Mouse (Mus musculus): Measurements from ENCODE around the gene Sox2. TPM values are rescaled to one million over a fixed set of nuclear protein-coding genes. Genes with fewer than 3 reads are reported as not detected.

Sox2 gene
- polyA plus RNA-seq, 1 experiment, result not detected

DNA sequence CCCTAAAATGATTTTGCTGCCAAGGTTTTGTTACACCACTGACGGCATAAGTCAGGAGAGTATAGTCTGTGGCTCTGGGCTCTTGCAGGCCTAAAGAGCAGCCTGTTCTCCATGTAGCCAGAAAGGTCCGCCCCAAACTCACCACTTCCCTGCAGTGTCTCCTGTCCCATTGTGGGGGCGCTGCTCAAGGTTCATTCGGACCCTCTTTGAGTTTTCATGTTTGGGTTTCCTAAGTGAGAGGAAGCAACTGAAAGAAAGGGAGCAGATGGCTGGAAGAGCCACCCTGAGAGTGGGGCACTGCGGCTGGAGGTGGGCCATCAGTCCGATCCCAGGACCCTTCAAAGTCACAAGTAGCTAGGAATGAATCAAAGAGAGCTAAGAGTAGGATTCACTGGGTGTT is 13.2 kb upstream of the Sox2 start:
- H3K79me2 ChIP-seq (ENCODE audit: control insufficient read depth, insufficient read depth), result no peaks in the 10 kb centered on the region
- no peak overlapping the region for H3K4me3 ChIP-seq
- no peak overlapping the region for H3K4me2 ChIP-seq (ENCODE audit: low read depth)
- no peaks in the 10 kb centered on the region for H3K27me3 ChIP-seq (ENCODE audit: control insufficient read depth, insufficient read depth, insufficient read length)
- H3ac ChIP-seq (ENCODE audit: control insufficient read depth, insufficient read length), result no peak overlapping the region
- TF ChIP-seq MAX (IDR thresholded peaks at IDR 0.05; ENCODE audit: low read depth), result no peak
- no peak for TF ChIP-seq CEBPB (IDR thresholded peaks at IDR 0.05; ENCODE audit: insufficient read depth, poor library complexity, severe bottlenecking)
- TF ChIP-seq TCF12 (IDR thresholded peaks at IDR 0.05; ENCODE audit: insufficient read depth, poor library complexity, severe bottlenecking), result no peak
- TF ChIP-seq POLR2A (IDR thresholded peaks at IDR 0.05; ENCODE audit: insufficient read length, low read depth), result no peak
- no peak for TF ChIP-seq E2F4 (IDR thresholded peaks at IDR 0.05; ENCODE audit: insufficient read depth)
- no peak for TF ChIP-seq REST (IDR thresholded peaks at IDR 0.05; ENCODE audit: insufficient read depth, insufficient read length)
- no peak for TF ChIP-seq MYOG (IDR thresholded peaks at IDR 0.05; ENCODE audit: control insufficient read depth in 1 of 3, insufficient read depth in 1 of 3, insufficient read length in 2 of 3, low read depth in 2 of 3)
- no peaks in the 10 kb centered on the region for H3K36me3 ChIP-seq (ENCODE audit: control insufficient read depth, insufficient read depth)

DNA sequence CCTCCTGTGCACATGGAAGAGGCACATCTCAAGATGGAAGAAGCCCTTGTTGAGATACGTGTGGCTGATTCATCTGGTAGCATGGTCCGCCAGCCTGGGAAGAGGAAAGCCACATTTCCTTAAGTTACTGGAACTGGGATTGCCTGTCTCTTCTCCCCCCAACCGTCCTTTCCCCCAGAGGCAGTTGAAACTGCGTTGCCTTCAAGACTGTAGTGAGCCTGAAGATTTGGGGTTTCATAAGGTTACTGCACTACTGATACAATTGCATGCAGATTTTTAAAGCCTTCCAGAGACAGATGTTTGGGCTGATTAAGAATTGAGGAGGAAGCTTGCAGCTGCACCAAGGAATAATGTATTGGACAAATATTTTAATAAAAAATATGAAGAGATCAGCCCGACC is 12.7 kb upstream of the Sox2 start:
- Histone ChIP-seq H3K4me3 (no peak overlapping the region), H3K79me2 (ENCODE audit: control insufficient read depth, insufficient read depth) (no peaks in the 10 kb centered on the region), H3K4me2 (ENCODE audit: low read depth) (no peak overlapping the region), H3ac (ENCODE audit: control insufficient read depth, insufficient read length) (no peak overlapping the region), H3K27me3 (ENCODE audit: control insufficient read depth, insufficient read depth, insufficient read length) (no peaks in the 10 kb centered on the region), H3K36me3 (ENCODE audit: control insufficient read depth, insufficient read depth) (no peaks in the 10 kb centered on the region)
- no peak for TF ChIP-seq E2F4 (IDR thresholded peaks at IDR 0.05; ENCODE audit: insufficient read depth)
- no peak for TF ChIP-seq TCF3 (IDR thresholded peaks at IDR 0.05; ENCODE audit: insufficient read length, low read depth)
- no peak for TF ChIP-seq MAX (IDR thresholded peaks at IDR 0.05; ENCODE audit: low read depth)
- no peak for TF ChIP-seq POLR2A (IDR thresholded peaks at IDR 0.05; ENCODE audit: insufficient read length, low read depth)
- TF ChIP-seq USF1 (IDR thresholded peaks at IDR 0.05; ENCODE audit: low read depth), result no peak
- TF ChIP-seq POLR2AphosphoS2 (IDR thresholded peaks at IDR 0.05; ENCODE audit: insufficient read length, low read depth), result no peak

DNA sequence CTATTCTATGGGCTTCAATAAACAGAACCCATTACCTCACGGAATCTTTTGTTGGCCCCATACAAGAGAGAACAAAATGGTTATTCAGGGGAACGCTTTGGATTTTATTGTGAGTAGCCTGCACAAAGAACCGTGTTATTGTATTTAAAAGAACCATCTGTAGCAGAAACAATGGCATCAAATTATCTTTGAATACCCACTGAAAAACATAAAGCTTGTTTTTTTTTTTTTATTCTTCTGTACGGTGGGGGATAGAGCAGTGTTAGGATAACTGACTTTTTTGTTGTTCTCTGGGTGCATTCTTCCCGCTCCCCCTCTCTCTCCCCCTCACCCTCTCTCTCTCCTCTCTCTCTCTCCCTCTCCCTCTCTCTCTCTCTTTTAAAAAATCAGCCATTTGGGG is 12.3 kb upstream of the Sox2 start:
- no peaks in the 10 kb centered on the region for H3K36me3 ChIP-seq (ENCODE audit: control insufficient read depth, insufficient read depth)
- H3K27me3 ChIP-seq (ENCODE audit: control insufficient read depth, insufficient read depth, insufficient read length), result peaks cover 1% of the 10 kb centered on the region
- no peak overlapping the region for H3K4me2 ChIP-seq (ENCODE audit: low read depth)
- no peak overlapping the region for H3K4me3 ChIP-seq
- H3K79me2 ChIP-seq (ENCODE audit: control insufficient read depth, insufficient read depth), result no peaks in the 10 kb centered on the region
- TF ChIP-seq CEBPB (IDR thresholded peaks at IDR 0.05; ENCODE audit: insufficient read depth, poor library complexity, severe bottlenecking), result no peak
- TF ChIP-seq E2F4 (IDR thresholded peaks at IDR 0.05; ENCODE audit: insufficient read depth), result no peak
- no peak for TF ChIP-seq TCF3 (IDR thresholded peaks at IDR 0.05; ENCODE audit: insufficient read length, low read depth)
- H3ac ChIP-seq (ENCODE audit: control insufficient read depth, insufficient read length), result no peak overlapping the region

DNA sequence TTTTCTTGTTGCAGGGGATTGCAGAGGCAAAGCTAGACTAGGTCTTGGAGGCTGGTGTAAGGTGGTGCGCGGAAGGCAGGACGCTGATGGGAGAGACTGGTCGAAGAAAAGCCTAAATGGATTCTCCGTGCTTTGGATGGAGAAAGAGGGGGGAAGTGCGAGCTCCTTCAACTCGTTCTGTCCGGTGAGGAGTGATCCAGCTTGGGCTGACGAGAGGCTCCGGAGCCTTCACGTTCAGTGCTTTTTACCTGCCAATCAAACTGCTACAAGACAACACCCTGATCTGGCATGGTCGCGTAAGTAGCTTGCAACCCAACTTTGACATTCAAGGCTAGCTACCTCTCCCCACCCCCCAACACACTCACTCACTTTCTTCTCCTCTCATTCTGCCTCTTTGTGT is 11.9 kb upstream of the Sox2 start:
- H3K79me2 ChIP-seq (ENCODE audit: control insufficient read depth, insufficient read depth), result no peaks in the 10 kb centered on the region
- H3K4me3 ChIP-seq, result no peak overlapping the region
- no peak overlapping the region for H3ac ChIP-seq (ENCODE audit: control insufficient read depth, insufficient read length)
- no peak overlapping the region for H3K4me2 ChIP-seq (ENCODE audit: low read depth)
- H3K27me3 ChIP-seq (ENCODE audit: control insufficient read depth, insufficient read depth, insufficient read length), result peaks cover 5% of the 10 kb centered on the region
- TF ChIP-seq CEBPB (IDR thresholded peaks at IDR 0.05; ENCODE audit: insufficient read depth, poor library complexity, severe bottlenecking) (no peak), POLR2AphosphoS2 (IDR thresholded peaks at IDR 0.05; ENCODE audit: insufficient read length, low read depth) (no peak), TCF3 (IDR thresholded peaks at IDR 0.05; ENCODE audit: insufficient read length, low read depth) (no peak), MYOG (IDR thresholded peaks at IDR 0.05; ENCODE audit: control insufficient read depth in 1 of 3, insufficient read depth in 1 of 3, insufficient read length in 2 of 3, low read depth in 2 of 3) (no peak), MAX (IDR thresholded peaks at IDR 0.05; ENCODE audit: low read depth) (no peak), SRF (IDR thresholded peaks at IDR 0.05; ENCODE audit: control insufficient read depth, insufficient read length, low read depth) (no peak), E2F4 (IDR thresholded peaks at IDR 0.05; ENCODE audit: insufficient read depth) (no peak)
- no peaks in the 10 kb centered on the region for H3K36me3 ChIP-seq (ENCODE audit: control insufficient read depth, insufficient read depth)

DNA sequence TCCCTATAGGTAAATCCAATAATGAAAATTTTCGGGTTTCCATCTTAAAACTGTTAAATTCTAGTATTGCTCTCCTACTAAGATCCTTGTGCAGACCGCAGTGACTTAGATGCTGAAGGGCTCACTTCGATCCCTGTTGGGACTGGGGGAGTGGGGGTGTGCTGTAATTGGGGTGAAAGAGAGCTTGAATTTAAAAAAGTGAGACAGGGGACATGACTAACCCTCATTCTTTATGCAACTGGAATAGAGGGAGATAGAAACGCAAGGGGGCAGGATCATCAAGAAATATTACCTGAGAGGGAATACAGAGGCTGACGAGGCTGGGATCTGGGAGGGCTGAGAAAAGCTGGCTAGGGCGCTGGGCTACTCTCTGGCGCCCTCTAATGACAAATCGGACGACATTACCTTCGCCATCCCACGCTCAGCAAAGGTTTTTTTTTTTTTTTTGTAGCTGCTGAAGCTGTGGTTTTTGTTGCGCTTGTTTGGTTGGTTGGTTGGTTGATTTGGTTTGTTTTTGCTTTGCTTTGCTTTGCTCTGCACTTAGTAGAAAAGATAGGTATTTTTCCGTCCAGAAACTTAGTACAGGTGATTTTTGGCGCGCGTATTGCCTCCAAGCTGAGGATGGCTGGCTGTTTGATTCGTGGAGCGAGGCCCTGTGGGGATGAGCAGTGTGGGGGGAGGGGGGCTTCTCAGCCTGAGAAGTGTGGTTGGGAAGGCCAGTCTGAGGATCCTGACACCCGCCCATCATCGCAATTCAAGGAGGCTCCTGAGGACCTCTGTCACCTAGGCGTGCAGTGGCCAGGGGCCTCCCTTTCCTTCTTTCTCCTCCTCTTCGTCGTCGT is 11.0 kb upstream of the Sox2 start:
- Histone ChIP-seq H3K36me3 (ENCODE audit: control insufficient read depth, insufficient read depth) (no peaks in the 10 kb centered on the region), H3K4me2 (ENCODE audit: low read depth) (no peak overlapping the region), H3K27me3 (ENCODE audit: control insufficient read depth, insufficient read depth, insufficient read length) (peaks cover 13% of the 10 kb centered on the region), H3ac (ENCODE audit: control insufficient read depth, insufficient read length) (no peak overlapping the region), H3K79me2 (ENCODE audit: control insufficient read depth, insufficient read depth) (no peaks in the 10 kb centered on the region), H3K4me3 (no peak overlapping the region)
- TF ChIP-seq REST (IDR thresholded peaks at IDR 0.05; ENCODE audit: insufficient read depth, insufficient read length) (no peak), MAX (IDR thresholded peaks at IDR 0.05; ENCODE audit: low read depth) (no peak), E2F4 (IDR thresholded peaks at IDR 0.05; ENCODE audit: insufficient read depth) (no peak), TCF3 (IDR thresholded peaks at IDR 0.05; ENCODE audit: insufficient read length, low read depth) (no peak), MYOD1 (IDR thresholded peaks at IDR 0.05; ENCODE audit: control insufficient read depth in 1 of 3, insufficient read length in 2 of 3, low read depth in 2 of 3) (no peak), CEBPB (IDR thresholded peaks at IDR 0.05; ENCODE audit: insufficient read depth, poor library complexity, severe bottlenecking) (no peak), TCF12 (IDR thresholded peaks at IDR 0.05; ENCODE audit: insufficient read depth, poor library complexity, severe bottlenecking) (no peak), POLR2AphosphoS2 (IDR thresholded peaks at IDR 0.05; ENCODE audit: insufficient read length, low read depth) (no peak), SRF (IDR thresholded peaks at IDR 0.05; ENCODE audit: control insufficient read depth, insufficient read length, low read depth) (no peak)

All from myocyte (in vitro differentiated cells).